Mouse (Mus musculus) layer of hippocampus, adult 18-20 months (tissue): ENCODE measurements around the gene Cd8b1. TPM values are rescaled to one million over a fixed set of nuclear protein-coding genes. Genes with fewer than 3 reads are reported as not detected.

Source experiments
- DNase-seq, 2 experiments: peaks; one replicate each; pipeline ENCODE4 v3.0.0; 2022; ENCODE audit warnings: low spot score in 2 of 2
- total RNA-seq, 2 experiments: library from RNA; stranded (reverse); gene quantifications; 2 replicates each; pipeline ENCODE4 v1.2.3; 2021

Cd8b1 gene
- total RNA-seq, 2 experiments from 2014 or later, result not detected

GRCm38 (mm10) chr6:71348006-71348405, 25.4 kb downstream of the Cd8b1 start:
- no peak for DNase-seq

GRCm38 (mm10) chr6:71351201-71351600, 28.6 kb downstream of the Cd8b1 start:
- no peak for DNase-seq

- DNase-seq, result no peak
Measured at GRCm38 (mm10) chr6:71352201-71352600, 29.6 kb downstream of the Cd8b1 start.

GRCm38 (mm10) chr6:71352866-71353427, 30.4 kb downstream of the Cd8b1 start:
- no peak for DNase-seq

- no peak for DNase-seq
Measured at GRCm38 (mm10) chr6:71353722-71354121, 31.1 kb downstream of the Cd8b1 start.

- no peak for DNase-seq
Measured at GRCm38 (mm10) chr6:71357493-71357892, 34.9 kb downstream of the Cd8b1 start.

- no peak for DNase-seq
Measured at GRCm38 (mm10) chr6:71360221-71360620, 37.6 kb downstream of the Cd8b1 start.

- no peak for DNase-seq
Measured at GRCm38 (mm10) chr6:71360751-71361150, 38.2 kb downstream of the Cd8b1 start.

- DNase-seq, result no peak
Measured at GRCm38 (mm10) chr6:71361156-71361670, 38.6 kb downstream of the Cd8b1 start.

GRCm38 (mm10) chr6:71363995-71364394, 41.4 kb downstream of the Cd8b1 start:
- no peak for DNase-seq

- DNase-seq, result no peak
Measured at GRCm38 (mm10) chr6:71369416-71369815, 46.8 kb downstream of the Cd8b1 start.

- DNase-seq, result no peak
Measured at GRCm38 (mm10) chr6:71371085-71371605, 48.6 kb downstream of the Cd8b1 start.

- no peak for DNase-seq
Measured at GRCm38 (mm10) chr6:71372041-71372720, 49.6 kb downstream of the Cd8b1 start.

GRCm38 (mm10) chr6:71373249-71373775, 50.7 kb downstream of the Cd8b1 start, which contains the start of gene Cd8a:
Gene Cd8a, plus strand, starts transcription at chr6:71373427.
- DNase-seq, result no peak

- DNase-seq, result no peak
Measured at GRCm38 (mm10) chr6:71374311-71374829, 51.8 kb downstream of the Cd8b1 start.

GRCm38 (mm10) chr6:71374921-71375320, 52.3 kb downstream of the Cd8b1 start:
- DNase-seq, result no peak

- no peak for DNase-seq
Measured at GRCm38 (mm10) chr6:71376711-71377110, 54.1 kb downstream of the Cd8b1 start.

- no peak for DNase-seq
Measured at GRCm38 (mm10) chr6:71381654-71382053, 59.1 kb downstream of the Cd8b1 start.
